Mouse (Mus musculus): ENCODE measurements around the gene Qpctl.

- TF ChIP-seq CTCF (IDR thresholded peaks at IDR 0.05; ENCODE audit: low read depth, low read length) (no peak), POLR2A (IDR thresholded peaks at IDR 0.05; ENCODE audit: extremely low read depth, insufficient read depth, low read length) (no peak)
Observed at GRCm38 (mm10) chr7:19136673-19137334, 12.3 kb downstream of the Qpctl start.
